Mouse (Mus musculus): ENCODE results near the gene Tbc1d5.

- TF ChIP-seq TCF12 (IDR thresholded peaks at IDR 0.05; ENCODE audit: low read depth, low read length) = no peak
- TF ChIP-seq CTCF (conservative IDR thresholded peaks at IDR 0.05 in 1 of 2, IDR thresholded peaks at IDR 0.05 in 1 of 2; ENCODE audit: low read depth in 2 of 2, low read length in 2 of 2) = no peak
- no peak for TF ChIP-seq POLR2AphosphoS2 (IDR thresholded peaks at IDR 0.05; ENCODE audit: low read depth, low read length)
- no peak for TF ChIP-seq UBTF (IDR thresholded peaks at IDR 0.05; ENCODE audit: low read depth, low read length)
- TF ChIP-seq POLR2A (IDR thresholded peaks at IDR 0.05; ENCODE audit: low read depth, low read length) = no peak
- no peak for TF ChIP-seq CHD1 (IDR thresholded peaks at IDR 0.05; ENCODE audit: low read depth, low read length)
These were observed 12.2 kb upstream of the Tbc1d5 start for GRCm38 (mm10) chr17:51191381-51191780.
